Mouse (Mus musculus): Measurements from ENCODE around the gene Scmh1.

Gene Scmh1

DNA sequence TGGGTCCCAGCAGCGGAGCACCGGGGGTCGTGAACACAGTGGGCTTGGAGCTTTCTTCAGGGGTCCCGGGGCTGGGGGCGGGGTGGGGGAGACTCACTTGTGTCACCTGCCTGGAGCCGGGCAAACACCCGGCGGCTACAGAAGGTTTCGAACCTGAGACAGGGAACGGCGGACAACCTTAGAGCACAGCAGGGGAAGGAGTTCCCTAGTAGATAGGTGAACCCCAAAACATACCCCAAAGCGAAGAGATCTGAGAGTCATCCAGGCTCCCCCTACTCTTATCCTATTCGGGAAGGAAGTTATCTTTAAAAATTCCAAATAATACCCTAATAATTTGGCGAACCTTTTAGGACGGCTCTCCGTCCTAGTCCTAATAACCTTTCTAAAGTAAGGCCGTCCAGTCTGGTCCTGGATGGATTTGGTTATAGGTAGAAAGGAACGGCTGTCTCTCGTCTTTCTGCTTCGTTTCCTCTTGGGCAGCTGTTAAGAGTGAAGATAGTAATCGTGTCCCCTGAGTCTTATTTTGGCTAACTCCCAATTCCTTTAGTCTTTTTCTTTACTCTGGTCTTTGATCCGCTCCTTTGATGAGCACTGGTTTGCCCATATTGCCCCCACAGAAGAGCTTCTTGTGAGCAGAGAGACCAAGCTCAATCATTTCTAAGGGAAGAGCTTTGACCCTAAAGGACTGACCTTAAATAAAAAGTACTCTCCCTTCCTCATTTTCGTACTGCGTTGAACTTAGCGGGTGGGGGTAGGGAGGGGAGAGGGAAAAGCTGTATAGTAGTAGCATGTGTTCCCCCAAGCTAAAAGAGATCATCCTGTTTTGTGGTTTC is 941 bp downstream of the Scmh1 start:
- peak; percentile 19 for DNase-seq (ENCODE audit: low read depth, low spot score)

DNA sequence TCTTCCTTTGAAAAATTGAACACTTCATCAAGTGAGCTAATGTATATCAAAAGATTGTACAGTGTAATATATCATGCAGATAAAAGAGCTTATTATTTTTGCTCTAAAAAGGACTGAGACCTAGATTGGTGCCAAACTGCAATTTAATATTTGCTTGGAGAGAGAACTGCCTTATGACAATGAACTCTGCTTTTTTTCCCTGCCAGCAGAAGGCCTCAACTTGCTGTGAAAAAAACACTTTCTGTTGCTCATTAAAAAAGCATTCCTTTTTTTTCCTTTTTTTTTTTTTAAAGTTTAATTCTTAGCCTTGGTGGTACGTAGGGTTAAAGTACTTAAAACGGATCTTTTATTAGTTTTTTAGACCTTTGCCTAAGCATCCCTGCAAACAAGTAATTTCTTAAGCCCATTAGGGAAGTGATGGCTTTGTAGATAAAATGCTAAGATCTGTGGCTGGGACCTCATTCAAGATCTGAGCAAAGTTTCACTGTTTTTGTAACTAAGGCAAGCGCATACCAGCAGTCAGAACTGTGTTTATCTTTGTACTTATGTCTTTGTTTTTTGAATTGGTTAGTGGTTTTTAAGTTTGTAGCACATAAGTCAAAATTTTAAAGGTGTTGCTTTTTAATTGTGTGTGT is 1.7 kb downstream of the Scmh1 start:
- DNase-seq (ENCODE audit: low read depth, low spot score) = no peak

DNA sequence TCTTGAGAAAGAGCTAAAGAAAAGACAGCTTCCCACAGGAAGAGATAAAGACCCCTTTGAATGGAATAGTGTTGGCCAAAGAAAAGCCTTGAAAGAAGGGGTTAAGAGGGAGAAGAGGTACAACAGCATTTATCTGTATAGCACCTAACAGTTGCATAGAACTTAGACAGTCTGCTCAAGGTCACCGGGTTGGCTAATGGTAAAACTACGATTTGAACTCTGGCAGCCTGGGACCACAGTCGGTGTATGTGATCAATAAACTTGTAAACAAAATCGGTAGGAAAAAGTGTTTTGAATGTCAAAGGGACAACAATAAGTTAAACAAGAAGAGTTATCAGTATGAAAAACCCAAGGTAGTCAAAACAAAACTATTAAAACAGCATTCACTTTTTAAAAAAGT is 13.0 kb downstream of the Scmh1 start:
- no peak for DNase-seq (ENCODE audit: low read depth, low spot score)

DNA sequence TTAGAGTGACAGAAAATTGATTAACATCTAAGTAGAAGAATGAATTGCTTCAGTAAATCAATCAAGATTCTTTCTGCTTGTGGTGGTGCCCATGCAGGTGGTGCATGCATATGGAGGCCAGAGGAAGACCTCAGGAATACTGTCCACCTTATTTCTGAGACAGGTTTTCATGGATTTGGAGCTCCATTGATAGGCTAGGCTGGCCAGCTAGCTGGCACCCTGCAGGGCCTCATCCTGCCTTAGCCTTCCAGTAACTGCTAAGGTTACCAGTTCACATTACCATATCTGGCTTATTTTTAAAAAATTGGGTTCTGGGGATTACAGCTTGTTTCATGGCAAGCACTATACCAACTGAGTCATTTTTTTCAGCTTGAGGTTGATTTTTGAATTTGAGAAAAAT is 15.1 kb downstream of the Scmh1 start:
- DNase-seq (ENCODE audit: low read depth, low spot score) = no peak

DNA sequence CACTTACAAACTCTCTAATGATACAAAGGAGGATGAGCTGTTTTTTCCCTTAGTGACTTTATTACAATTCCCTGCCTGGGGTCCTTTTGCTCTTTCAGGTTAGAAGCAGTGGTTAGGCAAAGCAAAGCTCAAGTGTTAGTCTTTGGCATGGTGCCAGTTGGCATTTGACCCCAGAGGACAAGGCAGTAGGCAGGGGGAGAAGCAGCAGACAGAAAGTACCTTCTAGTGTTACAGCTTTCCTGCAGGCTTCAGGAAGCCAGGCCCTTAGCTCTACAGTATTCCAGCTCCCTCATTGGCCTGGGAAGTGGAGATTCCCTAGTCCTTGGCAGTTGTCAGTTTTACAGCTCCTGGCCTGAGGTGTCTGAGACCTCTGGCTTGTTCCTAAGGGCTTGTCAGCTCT is 15.6 kb downstream of the Scmh1 start:
- peak; percentile 85 for DNase-seq (ENCODE audit: low read depth, low spot score)

DNA sequence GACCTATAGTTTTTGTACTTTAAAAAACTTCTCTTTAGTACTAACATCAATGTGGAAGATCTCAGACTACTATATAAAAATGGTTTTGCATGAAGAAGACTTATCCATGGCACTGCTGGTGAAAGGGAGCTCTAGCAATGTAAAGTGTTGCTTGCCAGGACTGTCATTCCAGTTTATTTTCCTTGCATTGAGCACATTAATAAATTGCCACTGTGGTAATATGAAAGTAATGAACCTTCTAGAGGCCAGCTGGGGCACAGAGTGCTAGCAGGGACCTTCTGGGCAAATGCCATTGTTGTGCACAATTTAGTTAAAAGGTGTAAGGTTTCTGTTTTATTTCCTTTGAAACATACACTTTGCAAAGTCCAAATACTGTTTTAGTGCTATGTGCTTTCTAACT is 25.5 kb downstream of the Scmh1 start:
- no peak for DNase-seq (ENCODE audit: low read depth, low spot score)

DNA sequence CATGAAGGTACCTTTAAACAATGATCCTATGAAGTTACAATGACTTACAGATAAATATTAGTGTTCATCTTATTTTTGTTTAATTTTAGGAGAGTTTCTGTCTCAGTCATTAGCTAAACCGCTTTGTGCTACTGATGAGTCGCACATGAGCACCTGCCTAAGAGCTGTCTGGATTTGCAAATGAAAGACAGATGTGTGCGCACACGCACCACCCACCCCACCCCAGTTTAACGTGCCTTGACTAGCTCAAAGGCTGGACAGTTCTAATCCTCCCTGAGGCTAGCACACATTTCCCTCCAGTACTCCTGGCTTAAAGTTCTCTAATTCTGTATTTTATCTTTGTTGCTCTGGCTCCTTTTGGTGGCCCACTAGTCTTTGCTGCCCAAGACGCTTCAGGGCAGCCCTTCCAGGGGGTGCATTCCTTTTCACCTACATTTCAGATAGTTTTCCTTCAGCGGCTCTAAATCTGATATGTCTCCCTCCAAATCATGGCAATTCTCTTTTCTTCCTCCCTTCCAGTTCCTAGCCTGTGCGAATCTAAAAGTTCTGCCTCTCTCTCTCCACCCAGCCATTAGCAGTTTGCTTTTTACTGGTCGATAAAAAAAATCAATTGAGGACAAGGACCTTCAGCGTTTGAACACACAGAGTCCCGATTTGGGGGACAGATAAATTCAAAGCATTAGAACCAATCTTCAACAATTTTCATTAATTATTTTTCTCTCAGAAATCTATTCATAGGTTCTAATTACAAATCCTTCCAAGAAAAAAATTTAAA is 27.7 kb downstream of the Scmh1 start:
- DNase-seq (ENCODE audit: low read depth, low spot score) = no peak

DNA sequence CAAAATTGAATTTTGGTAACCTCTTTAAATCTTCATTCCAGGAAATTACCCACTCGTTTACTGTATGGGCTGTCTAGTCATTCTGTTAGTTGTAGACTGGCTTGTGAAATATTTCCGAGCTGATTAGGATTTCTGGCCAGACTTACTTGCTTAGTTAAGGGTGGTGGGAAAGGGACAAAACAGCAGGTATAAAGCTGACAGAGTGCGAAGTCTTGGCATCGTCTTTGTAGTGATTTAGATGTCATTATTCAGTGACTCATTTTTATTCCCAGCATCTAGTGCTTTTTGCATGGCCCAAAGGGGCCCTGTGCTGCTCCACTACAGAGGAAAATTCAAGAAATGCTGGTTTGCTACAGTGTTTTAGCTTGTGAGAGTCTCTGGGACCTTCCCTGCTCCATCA is 56.7 kb downstream of the Scmh1 start:
- no peak for DNase-seq (ENCODE audit: low read depth, low spot score)

DNA sequence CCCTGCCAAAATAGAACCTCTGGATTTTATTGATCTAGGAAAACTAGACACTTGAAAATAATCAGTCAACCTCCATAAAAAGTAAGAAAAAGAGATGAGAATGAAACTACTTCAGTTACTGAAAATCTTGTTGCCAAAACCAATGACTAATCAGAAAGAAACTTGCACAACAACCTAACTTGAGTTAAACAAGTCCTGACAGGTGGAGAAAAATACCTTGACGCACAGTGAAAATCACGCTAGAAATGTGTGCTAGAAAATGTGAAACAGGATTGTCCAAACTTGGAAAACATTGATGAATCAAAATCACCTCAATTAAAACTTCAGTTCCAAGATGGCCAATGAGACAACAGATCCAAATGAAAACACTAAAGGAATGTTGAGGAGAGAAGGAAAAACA is 67.9 kb downstream of the Scmh1 start:
- DNase-seq (ENCODE audit: low read depth, low spot score) = no peak

DNA sequence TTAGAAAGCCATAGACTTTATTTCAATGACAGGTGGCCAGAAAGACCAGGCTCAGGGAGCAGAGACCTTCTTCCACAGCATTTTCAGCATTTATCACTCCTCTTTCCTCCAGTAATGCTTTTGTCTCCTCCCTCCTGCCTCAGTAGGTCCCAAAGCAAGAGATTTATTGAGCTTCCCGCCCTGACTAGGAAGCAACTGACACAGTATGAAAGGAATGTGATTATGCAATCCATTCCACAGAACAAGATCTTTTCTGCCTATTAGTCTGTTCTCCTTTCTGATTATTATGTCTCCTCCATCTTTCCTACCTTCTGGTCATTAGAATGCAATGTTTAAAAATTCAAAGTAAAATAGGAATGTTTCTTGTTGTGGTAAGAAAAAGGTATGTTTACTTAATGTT is 82.6 kb downstream of the Scmh1 start:
- DNase-seq (ENCODE audit: low read depth, low spot score) = peak; percentile 38

DNA sequence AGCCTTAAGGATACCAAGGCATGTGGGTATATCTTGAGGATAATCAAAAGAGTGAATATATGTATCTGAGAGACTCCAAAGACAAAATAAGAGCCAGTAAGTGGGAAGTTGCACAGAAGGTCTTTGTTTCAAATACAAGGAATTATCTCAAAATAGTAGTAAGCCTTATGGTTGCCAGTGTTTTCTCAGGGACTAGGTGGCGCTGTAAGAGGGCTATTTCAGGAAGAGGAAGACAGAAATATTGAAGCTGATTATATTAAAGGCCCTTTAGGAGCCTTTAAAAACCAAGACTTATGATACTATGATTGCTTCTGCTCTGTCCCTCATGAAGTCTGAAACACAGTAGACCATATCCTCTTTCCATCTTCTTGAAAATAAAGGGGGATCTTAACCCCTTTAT is 101.9 kb downstream of the Scmh1 start:
- DNase-seq (ENCODE audit: low read depth, low spot score) = no peak

DNA sequence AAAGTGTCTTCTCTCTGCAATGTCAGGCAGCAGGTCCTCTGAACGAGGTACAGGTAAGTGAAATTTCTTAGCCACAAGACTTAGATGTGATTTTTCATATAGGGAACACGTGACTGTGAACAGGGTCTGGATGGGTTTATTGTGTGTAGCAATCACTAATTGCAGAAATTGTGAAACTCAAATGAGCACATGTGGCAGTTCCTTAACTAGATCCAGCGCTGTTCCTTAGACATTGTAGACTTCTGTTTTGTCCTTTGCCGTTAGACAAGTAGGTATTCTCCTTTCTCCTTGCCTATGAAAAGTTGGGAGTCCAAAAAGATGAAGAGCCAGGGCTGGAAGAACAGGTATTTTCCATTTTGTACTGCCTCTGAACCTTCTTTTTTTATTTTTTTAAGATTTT is 106.1 kb downstream of the Scmh1 start:
- DNase-seq (ENCODE audit: low read depth, low spot score) = no peak

DNA sequence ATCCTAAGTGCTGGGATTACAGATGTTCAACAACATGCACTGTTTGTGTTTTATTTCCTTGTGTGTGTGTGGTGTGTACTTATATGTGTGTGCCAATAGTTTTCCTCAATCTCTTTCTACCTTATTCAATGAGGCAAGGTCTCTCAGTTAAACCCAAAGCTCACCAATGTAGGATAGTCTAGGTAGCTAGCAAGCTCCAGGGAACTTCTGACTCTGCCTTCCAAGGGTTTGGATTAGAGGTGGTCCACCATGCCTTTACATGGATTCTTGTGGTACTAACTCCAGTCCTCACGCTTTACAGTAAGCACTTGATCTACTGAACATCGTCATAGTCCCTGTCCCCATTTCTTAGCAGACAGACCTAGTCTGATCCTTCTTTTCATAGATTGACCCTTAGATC is 109.3 kb downstream of the Scmh1 start:
- no peak for DNase-seq (ENCODE audit: low read depth, low spot score)

DNA sequence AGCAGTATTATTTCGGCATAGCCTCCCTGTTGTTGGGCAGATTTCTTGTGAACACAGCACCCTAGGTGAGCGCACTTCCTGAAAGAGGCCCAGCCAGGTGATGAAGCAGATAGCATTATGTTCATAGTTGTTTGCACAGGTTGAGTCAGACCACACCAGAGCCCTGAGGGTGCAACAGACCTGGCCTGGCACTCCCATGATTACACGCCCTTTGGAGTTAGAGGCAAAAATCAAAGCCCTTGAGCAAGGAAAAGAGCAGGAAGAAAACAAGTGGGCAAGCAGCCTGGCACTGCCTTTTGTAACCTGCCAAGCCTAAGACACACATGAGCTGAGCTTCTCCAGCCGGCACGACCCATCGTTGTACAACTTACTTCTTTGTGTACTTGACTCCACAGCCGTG is 111.4 kb downstream of the Scmh1 start:
- DNase-seq (ENCODE audit: low read depth, low spot score) = no peak

DNA sequence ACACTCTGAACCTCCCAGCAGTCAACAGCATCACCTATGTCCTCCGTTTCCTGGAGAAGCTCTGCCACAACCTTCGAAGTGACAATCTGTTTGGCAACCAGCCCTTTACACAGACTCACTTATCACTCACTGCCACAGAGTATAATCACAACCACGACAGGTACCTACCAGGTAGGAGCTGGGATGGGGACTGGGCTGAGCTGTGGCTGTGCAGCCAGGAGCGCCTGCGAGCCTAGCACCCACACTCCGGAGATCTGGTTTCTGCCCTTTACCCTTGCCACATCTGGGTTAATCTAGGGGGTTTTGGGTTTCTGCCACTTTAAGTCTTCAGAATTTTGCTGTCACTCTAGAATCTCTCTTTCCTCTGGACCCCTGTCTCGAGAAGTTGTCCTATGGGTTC is 111.8 kb downstream of the Scmh1 start:
- DNase-seq (ENCODE audit: low read depth, low spot score) = no peak

DNA sequence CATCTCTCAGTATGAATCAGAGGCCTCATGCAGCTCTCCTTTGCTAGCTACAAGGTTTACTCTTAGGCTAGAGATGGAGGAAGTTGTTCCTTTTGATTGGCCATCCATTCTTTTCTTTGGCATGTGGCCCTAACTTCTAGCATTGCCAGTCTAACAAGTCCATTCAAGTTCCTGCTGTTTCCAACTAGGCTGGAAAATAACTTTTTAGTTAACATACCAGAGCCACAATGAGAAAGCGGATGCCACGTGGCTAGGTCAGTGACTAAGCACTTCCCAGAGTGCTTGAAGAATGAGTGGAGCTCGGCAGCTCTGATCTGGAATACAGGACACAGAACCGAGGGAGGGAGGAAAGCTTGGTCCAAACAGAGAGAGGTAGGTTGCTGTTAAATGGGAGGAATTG is 112.3 kb downstream of the Scmh1 start:
- no peak for DNase-seq (ENCODE audit: low read depth, low spot score)

DNA sequence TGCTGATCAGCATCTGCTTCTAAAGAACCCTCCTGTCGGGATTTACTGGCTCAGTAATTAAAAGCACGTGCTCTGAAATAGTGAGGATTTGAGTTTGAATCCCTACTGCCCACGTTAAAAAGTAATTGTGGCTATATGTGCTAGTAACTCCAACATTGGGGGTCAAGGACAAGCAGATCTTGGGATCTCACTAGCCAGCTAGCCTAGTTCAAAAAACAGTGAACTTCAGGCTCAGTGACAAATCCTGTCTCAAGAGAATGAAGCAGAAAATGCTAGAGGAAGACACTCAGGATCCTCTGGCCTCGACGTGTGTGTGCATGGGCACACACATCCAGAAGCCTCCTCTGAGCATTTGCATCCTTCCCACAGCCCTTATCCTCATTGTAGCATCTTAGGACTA is 116.7 kb downstream of the Scmh1 start:
- no peak for DNase-seq (ENCODE audit: low read depth, low spot score)

DNA sequence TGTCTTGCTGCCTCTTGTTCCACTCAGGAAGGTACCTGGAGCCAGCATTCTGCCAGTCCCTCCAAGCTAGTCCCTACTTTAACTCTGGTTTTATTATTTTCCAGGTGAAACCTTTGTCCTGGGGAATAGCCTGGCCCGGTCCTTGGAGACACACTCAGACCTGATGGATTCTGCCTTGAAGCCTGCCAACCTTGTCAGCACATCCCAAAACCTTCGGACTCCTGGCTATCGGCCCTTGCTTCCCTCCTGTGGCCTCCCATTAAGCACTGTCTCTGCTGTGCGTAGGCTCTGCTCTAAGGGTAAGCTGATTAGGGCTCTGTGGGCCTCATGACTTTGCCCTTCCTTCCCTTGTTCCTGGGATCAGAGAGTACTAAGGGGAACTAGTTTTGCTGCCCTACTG is 117.3 kb downstream of the Scmh1 start:
- DNase-seq (ENCODE audit: low read depth, low spot score) = no peak

DNA sequence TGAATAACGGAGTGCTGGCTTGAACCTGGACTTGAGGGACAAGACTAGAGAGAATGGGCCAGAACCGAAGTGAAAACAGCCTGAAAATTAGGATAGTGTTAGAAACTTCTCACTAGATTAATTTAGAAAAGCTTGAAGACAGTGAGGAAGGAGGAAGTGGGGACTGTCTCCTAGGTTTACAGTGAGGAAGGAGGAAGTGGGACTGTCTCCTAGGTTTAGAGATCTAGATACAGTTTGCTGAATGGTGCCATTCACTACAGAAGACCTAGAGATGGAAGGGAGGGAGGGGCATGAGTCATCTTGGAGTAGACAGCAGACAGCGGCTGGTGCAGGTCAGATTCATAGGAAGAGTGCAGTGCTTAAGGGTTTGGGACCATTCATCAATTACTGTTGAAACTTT is 118.0 kb downstream of the Scmh1 start:
- DNase-seq (ENCODE audit: low read depth, low spot score) = no peak

DNA sequence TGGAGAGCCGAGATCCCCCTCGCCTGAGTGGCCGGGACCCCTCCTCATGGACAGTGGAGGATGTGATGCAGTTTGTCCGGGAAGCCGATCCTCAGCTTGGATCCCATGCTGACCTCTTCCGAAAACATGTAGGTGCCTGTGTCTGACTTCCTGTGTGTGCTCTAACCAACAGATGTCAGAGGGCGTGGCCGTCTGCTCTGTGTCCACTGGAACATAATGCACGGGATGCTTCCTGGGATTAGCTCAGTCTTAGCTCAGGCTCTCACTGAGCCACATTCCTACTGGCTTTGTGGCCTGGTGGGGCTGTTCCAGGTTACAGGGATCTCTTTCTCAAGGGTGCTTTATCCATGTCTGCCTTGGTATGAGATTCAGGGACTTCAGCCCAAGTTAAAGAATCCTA is 123.1 kb downstream of the Scmh1 start:
- no peak for DNase-seq (ENCODE audit: low read depth, low spot score)

DNA sequence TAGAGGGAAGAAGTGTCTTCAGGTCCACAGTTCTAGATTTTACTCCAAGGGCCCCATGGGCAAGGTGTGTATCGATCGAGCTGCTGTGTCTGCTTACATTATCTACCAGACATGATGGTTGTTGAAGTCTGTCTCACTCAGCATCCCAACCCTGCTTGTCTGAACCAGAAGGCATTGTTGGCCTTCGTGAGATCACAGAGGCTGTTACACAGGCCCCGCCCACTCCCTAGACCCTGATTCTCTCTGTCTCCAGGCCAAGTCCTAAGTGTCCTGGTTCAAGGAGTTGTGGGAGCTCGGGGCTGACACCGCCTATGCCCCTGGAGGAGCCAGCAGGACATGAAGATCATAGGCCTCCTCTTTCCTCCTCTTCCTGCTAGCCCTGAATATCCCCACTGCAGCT is 126.9 kb downstream of the Scmh1 start, which contains the start of gene Slfnl1:
Gene Slfnl1 (plus strand): TSS at position 246 of the 400 bp plus-strand sequence.
- DNase-seq (ENCODE audit: low read depth, low spot score) = no peak

DNA sequence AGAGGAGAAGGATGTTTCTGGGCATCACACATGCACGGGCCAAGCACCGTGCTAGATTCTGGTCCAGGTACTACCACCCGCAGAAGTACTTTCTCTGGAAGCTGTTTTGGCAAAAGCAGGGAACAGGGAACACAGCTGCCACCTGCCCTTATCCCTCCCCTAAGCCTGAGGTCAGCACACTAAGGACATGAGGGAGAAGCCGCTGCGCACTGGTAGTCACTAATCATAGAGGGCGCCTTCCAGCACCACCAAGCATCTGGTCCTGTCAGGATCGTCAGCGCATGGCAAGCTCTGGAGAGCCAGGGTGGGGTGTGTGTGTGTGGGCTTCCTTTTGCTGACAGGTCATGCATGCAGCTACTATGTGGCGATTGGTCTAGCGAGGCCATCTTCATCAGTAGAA is 133.6 kb downstream of the Scmh1 start:
- no peak for DNase-seq (ENCODE audit: low read depth, low spot score)

DNA sequence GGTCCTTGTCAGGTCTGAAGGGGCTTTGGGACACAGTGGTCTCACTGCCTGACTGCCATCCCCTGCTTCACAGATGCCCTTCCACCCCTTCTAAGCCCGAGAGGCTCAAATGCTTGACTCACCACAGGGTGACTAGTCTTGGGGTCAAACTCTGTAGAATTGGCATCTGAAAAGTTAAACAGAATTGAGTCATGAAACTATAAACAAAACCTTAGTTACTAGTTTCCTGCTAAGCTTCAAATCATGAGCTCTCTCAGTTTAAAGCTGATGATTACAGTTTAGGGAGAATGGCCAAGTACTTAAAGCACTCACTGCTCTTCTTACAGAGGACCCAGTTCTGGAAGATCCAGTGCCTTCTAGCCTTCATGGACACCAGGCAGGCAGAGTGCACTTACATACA is 139.8 kb downstream of the Scmh1 start:
- no peak for DNase-seq (ENCODE audit: low read depth, low spot score)
